Mouse (Mus musculus) midbrain, embryonic 11.5 days (tissue): Measurements from ENCODE around the gene Olfr1026. TPM values are rescaled to one million over a fixed set of nuclear protein-coding genes. Genes with fewer than 3 reads are reported as not detected.

ENCODE experiments used
- ATAC-seq: fragments of 200-750 bp; cut with Nextera tagmentation; 2 replicates; pipeline ENCODE4 v1.8.0; 2017; ENCODE audit warnings: moderate TSS enrichment, moderate library complexity; ENCODE audit not compliant: low FRiP score
- DNase-seq: peaks from one replicate; pipeline ENCODE4 v3.0.0; 2015; ENCODE audit warnings: low spot score; ENCODE audit errors: missing footprints
- H3K27ac ChIP-seq: fragments of 300-500 bp; sonication (generic); 2 replicates; pipeline ENCODE4 v1.5.1; 2014; ENCODE audit warnings: low read depth, low read length
- H3K27me3 ChIP-seq: fragments of 300-500 bp; sonication (generic); 2 replicates; pipeline ENCODE4 v1.6.1; 2014; ENCODE audit warnings: mild to moderate bottlenecking, low read length, moderate library complexity, mixed read lengths; ENCODE audit not compliant: control insufficient read depth, insufficient read depth
- H3K36me3 ChIP-seq: fragments of 300-500 bp; sonication (generic); 2 replicates; pipeline ENCODE4 v1.6.1; 2014; ENCODE audit warnings: mild to moderate bottlenecking, low read length, moderate library complexity, mixed read lengths; ENCODE audit not compliant: control insufficient read depth, insufficient read depth
- H3K4me1 ChIP-seq: fragments of 300-500 bp; sonication (generic); 2 replicates; pipeline ENCODE4 v1.6.1; 2014; ENCODE audit warnings: low read length; ENCODE audit not compliant: control insufficient read depth, insufficient read depth
- H3K4me2 ChIP-seq: fragments of 300-500 bp; sonication (generic); 2 replicates; pipeline ENCODE4 v1.6.1; 2014; ENCODE audit warnings: mild to moderate bottlenecking, moderate library complexity
- H3K4me3 ChIP-seq: fragments of 300-500 bp; sonication (generic); 2 replicates; pipeline ENCODE4 v1.5.1; 2014; ENCODE audit warnings: low read depth, low read length
- H3K9ac ChIP-seq: fragments of 300-500 bp; sonication (generic); 2 replicates; pipeline ENCODE4 v1.6.1; 2014; ENCODE audit warnings: low read length
- H3K9me3 ChIP-seq: fragments of 300-500 bp; sonication (generic); 2 replicates; pipeline ENCODE4 v1.6.1; 2016; ENCODE audit warnings: low read length; ENCODE audit not compliant: control insufficient read depth
- WGBS: fragments of 180-500 bp; shearing (Covaris S2); extraction: QIAGEN DNeasy Blood & Tissue Kit; methylation state at CpG from one replicate; pipeline ENCODE4 v1.1.7; 2014; 5-methylcytosine and 5-hydroxymethylcytosine counted together
- polyA plus RNA-seq: library from polyadenylated mRNA; unstranded; fragments of >200 nt; fragmentation: Nextera tagmentation; extraction: Ambion mirVana; gene quantifications from 2 replicates; pipeline ENCODE4 v1.2.1, GENCODE M21; 2014

Olfr1026 gene
- not detected in 2 replicates for polyA plus RNA-seq

DNA sequence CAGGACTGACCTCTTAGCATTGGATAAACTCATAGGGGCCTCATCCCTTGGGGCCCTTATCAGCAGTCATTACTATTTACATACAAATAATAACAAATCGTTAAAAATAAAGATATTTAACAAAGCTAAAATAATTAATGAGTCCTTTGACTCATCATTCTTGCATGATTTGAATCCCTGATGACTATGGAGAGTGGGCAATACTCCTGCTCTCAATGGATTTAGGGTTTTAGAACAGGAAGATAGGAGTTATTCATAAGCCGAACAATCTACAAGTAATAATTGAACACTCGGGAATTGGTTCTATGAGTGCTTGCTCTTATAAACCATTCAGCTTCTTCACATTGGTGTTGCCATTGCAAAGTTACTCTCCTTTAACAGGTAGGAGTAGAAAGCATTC, at the start of gene Olfr1026:
Olfr1026 (plus strand) TSS at position 301 of the 400 bp plus-strand sequence.
- DNase-seq (no peak), ATAC-seq (no peak)
- no peak within 1 kb of the TSS for H3K4me2 ChIP-seq
- no peaks in the 10 kb centered on the region for H3K27me3 ChIP-seq
- no peaks in the 10 kb centered on the region for H3K9me3 ChIP-seq
- no peak within 1 kb of the TSS for H3K27ac ChIP-seq
- 90% methylated on average over 3 of the region's 3 CpGs for WGBS
- no peak within 1 kb of the TSS for H3K4me3 ChIP-seq
- no peaks in the 10 kb centered on the region for H3K4me1 ChIP-seq
- no peaks in the 10 kb centered on the region for H3K36me3 ChIP-seq
- H3K9ac ChIP-seq = no peak within 1 kb of the TSS

DNA sequence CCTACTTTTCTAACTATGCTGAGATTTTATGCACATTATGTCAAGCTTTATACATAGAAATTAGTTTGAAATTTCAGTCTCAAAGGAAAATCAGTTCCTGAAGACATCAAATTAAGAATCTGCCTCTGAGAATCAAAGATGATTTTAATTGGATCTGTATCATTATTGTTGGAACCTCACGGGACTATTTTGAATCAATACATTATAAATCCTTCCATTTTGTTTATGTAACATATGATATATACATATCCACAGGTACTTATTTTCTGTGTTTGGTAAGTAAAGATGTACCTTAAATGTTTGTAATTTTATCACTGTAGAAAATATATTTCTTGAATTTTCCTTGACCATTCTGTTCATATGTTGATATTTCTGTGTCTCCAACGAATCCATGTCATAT, 36.0 kb upstream of the Olfr1026 start, which contains the start of gene Olfr1023:
Olfr1023 (plus strand) TSS at position 301 of the 400 bp plus-strand sequence.
- no peaks in the 10 kb centered on the region for H3K27me3 ChIP-seq
- WGBS = 71% methylated on average over 2 of the region's 2 CpGs
- no peak within 1 kb of the TSS for H3K9ac ChIP-seq
- no peak within 1 kb of the TSS for H3K4me2 ChIP-seq
- H3K9me3 ChIP-seq = no peaks in the 10 kb centered on the region
- DNase-seq (no peak), ATAC-seq (no peak)
- no peak within 1 kb of the TSS for H3K4me3 ChIP-seq
- no peaks in the 10 kb centered on the region for H3K4me1 ChIP-seq
- H3K27ac ChIP-seq = no peak within 1 kb of the TSS
- no peaks in the 10 kb centered on the region for H3K36me3 ChIP-seq

DNA sequence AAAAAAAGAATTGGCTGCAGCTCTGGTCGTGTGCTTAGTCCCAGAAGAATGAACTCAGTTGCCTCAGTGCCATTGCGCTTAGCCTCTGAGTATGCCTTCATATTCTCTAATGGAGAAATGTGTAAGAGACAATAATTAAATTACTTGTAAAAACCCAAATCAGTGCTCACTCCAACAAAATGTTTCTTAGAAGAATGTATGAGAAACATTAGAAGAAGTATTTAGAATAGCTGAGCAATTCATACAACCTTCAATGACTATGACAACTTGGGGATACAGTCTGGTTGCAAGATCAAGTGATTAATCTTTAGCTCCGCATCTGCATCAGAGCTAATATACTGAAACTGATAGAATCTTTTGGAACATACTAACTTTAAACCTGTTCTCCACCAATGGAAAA, 16.4 kb upstream of the Olfr1026 start, which contains the start of gene Olfr1024:
Olfr1024 (minus strand) TSS at position 101 of the 400 bp plus-strand sequence.
- WGBS = 84% methylated on average over 3 of the region's 3 CpGs
- no peaks in the 10 kb centered on the region for H3K27me3 ChIP-seq
- no peak within 1 kb of the TSS for H3K27ac ChIP-seq
- DNase-seq = no peak
- ATAC-seq = no peak
- no peak within 1 kb of the TSS for H3K4me3 ChIP-seq
- no peaks in the 10 kb centered on the region for H3K9me3 ChIP-seq
- no peak within 1 kb of the TSS for H3K4me2 ChIP-seq
- H3K9ac ChIP-seq = no peak within 1 kb of the TSS
- H3K4me1 ChIP-seq = no peaks in the 10 kb centered on the region
- no peaks in the 10 kb centered on the region for H3K36me3 ChIP-seq

DNA sequence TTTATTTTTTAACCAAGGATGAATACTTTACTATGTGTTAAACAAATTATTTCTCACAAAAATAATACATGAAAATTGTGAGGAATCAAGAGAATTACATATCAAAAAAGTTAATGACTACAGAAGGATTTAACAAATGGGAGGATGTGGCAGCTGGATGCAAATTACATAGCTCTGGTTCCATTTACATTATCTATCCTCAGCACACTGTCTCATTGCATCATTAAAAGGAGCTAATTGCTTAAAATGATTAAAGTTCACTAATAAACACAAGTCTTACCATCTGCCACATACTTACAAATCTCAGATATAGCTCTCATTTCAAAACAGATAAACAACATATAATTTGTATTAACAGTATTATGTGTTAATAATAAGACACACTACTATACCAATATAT, 8.2 kb upstream of the Olfr1026 start:
- H3K4me3 ChIP-seq = no peak overlapping the region
- no peak overlapping the region for H3K4me2 ChIP-seq
- no peaks in the 10 kb centered on the region for H3K36me3 ChIP-seq
- H3K27ac ChIP-seq = no peak overlapping the region
- H3K4me1 ChIP-seq = no peaks in the 10 kb centered on the region
- no peaks in the 10 kb centered on the region for H3K27me3 ChIP-seq
- no peak overlapping the region for H3K9ac ChIP-seq
- DNase-seq (no peak), ATAC-seq (no peak)
- H3K9me3 ChIP-seq = no peaks in the 10 kb centered on the region

DNA sequence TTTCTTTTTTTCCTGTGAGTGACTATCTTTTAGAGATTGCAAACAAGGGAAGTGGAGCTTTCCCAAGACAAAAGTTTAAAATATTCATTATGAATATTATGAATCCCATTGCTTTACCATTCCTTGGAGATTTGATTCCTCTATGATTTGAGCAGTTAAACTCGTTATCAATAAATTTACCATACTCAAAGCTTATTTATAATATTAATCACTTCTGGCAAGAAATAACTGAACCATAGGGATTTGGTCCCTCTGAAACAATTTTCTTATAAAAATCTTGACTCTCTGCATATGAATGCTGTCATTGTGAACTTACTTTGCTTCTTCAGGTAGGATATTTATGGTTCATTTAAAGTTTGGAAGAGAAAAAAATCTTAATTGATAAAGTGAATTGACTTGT, 6.5 kb upstream of the Olfr1026 start, which contains the start of gene Olfr1025-ps1:
Olfr1025-ps1 (plus strand) TSS at position 301 of the 400 bp plus-strand sequence.
- Histone ChIP-seq H3K9me3 (no peaks in the 10 kb centered on the region), H3K4me1 (no peaks in the 10 kb centered on the region), H3K27ac (no peak within 1 kb of the TSS), H3K9ac (no peak within 1 kb of the TSS), H3K4me2 (no peak within 1 kb of the TSS), H3K27me3 (no peaks in the 10 kb centered on the region), H3K4me3 (no peak within 1 kb of the TSS), H3K36me3 (no peaks in the 10 kb centered on the region)
- 65% methylated on average over 1 of the region's 1 CpGs for WGBS
- no peak for ATAC-seq
- DNase-seq = no peak

DNA sequence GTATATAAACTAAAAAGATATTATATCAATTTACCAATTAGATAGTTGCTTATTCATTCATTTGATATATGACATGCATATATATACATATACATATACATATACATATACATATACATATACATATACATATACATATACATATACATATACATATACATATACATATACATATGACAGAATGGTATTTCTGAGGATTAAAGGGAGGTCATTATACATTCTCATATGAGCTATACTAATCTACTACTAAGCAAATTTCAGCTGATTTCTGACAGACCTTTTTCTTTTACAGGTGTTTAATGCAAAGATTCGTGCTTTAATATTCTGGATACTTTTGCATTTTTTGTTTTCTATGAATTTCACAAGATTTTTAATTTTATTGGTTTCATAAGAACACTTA, 28.8 kb downstream of the Olfr1026 start, which contains the start of gene Olfr1028:
Olfr1028 (plus strand) TSS at position 301 of the 400 bp plus-strand sequence.
- 77% methylated on average over 1 of the region's 1 CpGs for whole genome bisulfite sequencing
- DNase-seq = no peak

DNA sequence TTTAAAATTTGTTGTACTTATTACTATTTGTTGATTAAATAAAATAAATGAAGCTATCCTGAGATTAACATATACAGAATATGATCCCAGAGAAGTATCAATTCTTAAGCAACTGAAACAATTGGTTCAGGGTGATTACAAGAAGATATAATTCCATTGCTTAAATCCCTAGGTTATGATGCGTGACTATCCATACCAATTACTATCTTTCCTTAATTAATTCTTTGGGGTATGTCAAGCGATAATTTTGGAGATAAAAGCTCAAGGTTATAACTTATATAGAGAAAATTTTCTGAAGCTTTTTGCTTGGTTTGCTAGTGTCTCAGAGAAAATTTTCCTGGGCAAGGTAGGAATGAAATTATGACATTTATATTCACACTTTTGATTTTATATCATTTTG, 52.2 kb downstream of the Olfr1026 start, which contains the start of gene Olfr1029:
Olfr1029 (plus strand) TSS at position 301 of the 400 bp plus-strand sequence.
- Histone ChIP-seq H3K9me3 (no peaks in the 10 kb centered on the region), H3K27me3 (no peaks in the 10 kb centered on the region), H3K9ac (no peak within 1 kb of the TSS), H3K4me3 (no peak within 1 kb of the TSS), H3K4me2 (no peak within 1 kb of the TSS), H3K36me3 (no peaks in the 10 kb centered on the region), H3K4me1 (no peaks in the 10 kb centered on the region), H3K27ac (no peak within 1 kb of the TSS)
- WGBS = 96% methylated on average over 2 of the region's 2 CpGs
- no peak for ATAC-seq
- no peak for DNase-seq

More for the DNA sequence above, 28.8 kb downstream of the Olfr1026 start, which contains the start of gene Olfr1028:
- Histone ChIP-seq H3K36me3 (no peaks in the 10 kb centered on the region), H3K4me1 (no peaks in the 10 kb centered on the region), H3K27ac (no peak within 1 kb of the TSS), H3K4me2 (no peak within 1 kb of the TSS), H3K4me3 (no peak within 1 kb of the TSS), H3K9me3 (no peaks in the 10 kb centered on the region), H3K9ac (no peak within 1 kb of the TSS), H3K27me3 (no peaks in the 10 kb centered on the region)
- ATAC-seq = no peak

Other genes starting within 250 kb of the Olfr1026 start
- gene Olfr1006, start 242.8 kb upstream of the Olfr1026 start, polyA plus RNA-seq = not detected in 2 replicates
- not detected in 2 replicates for gene Olfr1008, start 232.1 kb upstream of the Olfr1026 start, polyA plus RNA-seq
- not detected in 2 replicates for gene Olfr1009, start 206.1 kb upstream of the Olfr1026 start, polyA plus RNA-seq
- gene Olfr1012, start 158.8 kb upstream of the Olfr1026 start, polyA plus RNA-seq = not detected in 2 replicates
- gene Olfr1013, start 154.5 kb upstream of the Olfr1026 start, polyA plus RNA-seq = not detected in 2 replicates
- not detected in 2 replicates for gene Olfr1014, start 148.8 kb upstream of the Olfr1026 start, polyA plus RNA-seq
- gene Olfr1015, start 139.5 kb upstream of the Olfr1026 start, polyA plus RNA-seq = not detected in 2 replicates
- gene Olfr1016, start 119.0 kb upstream of the Olfr1026 start, polyA plus RNA-seq = not detected in 2 replicates
- gene Olfr1018, start 103.1 kb upstream of the Olfr1026 start, polyA plus RNA-seq = not detected in 2 replicates
- gene Olfr1019, start 76.1 kb upstream of the Olfr1026 start, polyA plus RNA-seq = not detected in 2 replicates
- gene Olfr1020, start 74.5 kb upstream of the Olfr1026 start, polyA plus RNA-seq = not detected in 2 replicates
- gene Olfr1022, start 53.0 kb upstream of the Olfr1026 start, polyA plus RNA-seq = not detected in 2 replicates
- gene Olfr1023, start 35.9 kb upstream of the Olfr1026 start, polyA plus RNA-seq = not detected in 2 replicates
- not detected in 2 replicates for gene Olfr1024, start 16.5 kb upstream of the Olfr1026 start, polyA plus RNA-seq
- gene Olfr1025-ps1, start 6.4 kb upstream of the Olfr1026 start, polyA plus RNA-seq = not detected in 2 replicates
- not detected in 2 replicates for gene Olfr1028, start 28.9 kb downstream of the Olfr1026 start, polyA plus RNA-seq
- gene Olfr1029, start 52.3 kb downstream of the Olfr1026 start, polyA plus RNA-seq = not detected in 2 replicates
- not detected in 2 replicates for gene Olfr1030, start 57.7 kb downstream of the Olfr1026 start, polyA plus RNA-seq
- gene Olfr1031, start 68.7 kb downstream of the Olfr1026 start, polyA plus RNA-seq = not detected in 2 replicates
- gene Olfr1032, start 84.0 kb downstream of the Olfr1026 start, polyA plus RNA-seq = not detected in 2 replicates
- gene Olfr1033, start 99.1 kb downstream of the Olfr1026 start, polyA plus RNA-seq = not detected in 2 replicates
- not detected in 2 replicates for gene Olfr1034, start 124.3 kb downstream of the Olfr1026 start, polyA plus RNA-seq
- not detected in 2 replicates for gene Olfr1036, start 152.4 kb downstream of the Olfr1026 start, polyA plus RNA-seq
- gene Olfr1037, start 165.8 kb downstream of the Olfr1026 start, polyA plus RNA-seq = not detected in 2 replicates
- gene Olfr1039, start 214.4 kb downstream of the Olfr1026 start, polyA plus RNA-seq = not detected in 2 replicates
- gene Olfr1040, start 225.2 kb downstream of the Olfr1026 start, polyA plus RNA-seq = not detected in 2 replicates
- not detected in 2 replicates for gene Olfr1042, start 240.3 kb downstream of the Olfr1026 start, polyA plus RNA-seq
- not detected in 2 replicates for gene Olfr1043, start 246.0 kb downstream of the Olfr1026 start, polyA plus RNA-seq